Mouse (Mus musculus): ENCODE results near the gene Chkb. TPM values are rescaled to one million over a fixed set of nuclear protein-coding genes. Genes with fewer than 3 reads are reported as not detected.

The Chkb gene
- 86.7 and 102 TPM in 2 replicates for polyA plus RNA-seq (2012; rRNA removed)

GRCm38 (mm10) chr15:89429352-89430221 is at the start of gene Chkb, which contains the start of the genes C730034F03Rik and Gm44502:
Gene Chkb, minus strand, starts transcription at chr15:89429908.
Gene C730034F03Rik, plus strand, starts transcription at chr15:89429589.
Gene Gm44502, minus strand, starts transcription at chr15:89429696.

GRCm38 (mm10) chr15:89477091-89477491 is 47.4 kb upstream of the Chkb start, which contains the start of gene Arsa:
Gene Arsa, minus strand, starts transcription at chr15:89477425.

GRCm38 (mm10) chr15:89453865-89454478 is 24.3 kb upstream of the Chkb start, which contains the start of gene Mapk8ip2:
Gene Mapk8ip2, plus strand, starts transcription at chr15:89453913.

GRCm38 (mm10) chr15:89425711-89426121 is 4.0 kb downstream of the Chkb start, which contains the start of gene Cpt1b:
Gene Cpt1b, minus strand, starts transcription at chr15:89425863.

GRCm38 (mm10) chr15:89410118-89410517 is 19.6 kb downstream of the Chkb start, which contains the start of gene Syce3:
Gene Syce3, minus strand, starts transcription at chr15:89410503.

GRCm38 (mm10) chr15:89384617-89385016 is 45.1 kb downstream of the Chkb start, which contains the start of gene Klhdc7b:
Gene Klhdc7b, plus strand, starts transcription at chr15:89384917.

GRCm38 (mm10) chr15:89378831-89379401 is 50.8 kb downstream of the Chkb start, which contains the start of gene Odf3b:
Gene Odf3b, minus strand, starts transcription at chr15:89379282.

GRCm38 (mm10) chr15:89376957-89377356 is 52.8 kb downstream of the Chkb start, which contains the start of gene Tymp:
Gene Tymp, minus strand, starts transcription at chr15:89377039.

Other genes starting within 250 kb of the Chkb start
- gene Plxnb2, start 249.1 kb downstream of the Chkb start, polyA plus RNA-seq (2012; rRNA removed) = 177 and 193 TPM in 2 replicates
- gene Dennd6b, start 233.4 kb downstream of the Chkb start, polyA plus RNA-seq (2012; rRNA removed) = 137 and 147 TPM in 2 replicates
- gene Ppp6r2, start 218.4 kb downstream of the Chkb start, polyA plus RNA-seq (2012; rRNA removed) = 132 and 154 TPM in 2 replicates
- gene Sbf1, start 114.6 kb downstream of the Chkb start, polyA plus RNA-seq (2012; rRNA removed) = 177 and 203 TPM in 2 replicates
- 0.04 and 0.06 TPM in 2 replicates for gene Adm2, start 107.2 kb downstream of the Chkb start, polyA plus RNA-seq (2012; rRNA removed)
- not detected in 2 replicates for gene Miox, start 95.5 kb downstream of the Chkb start, polyA plus RNA-seq (2012; rRNA removed)
- gene Lmf2, start 74.2 kb downstream of the Chkb start, polyA plus RNA-seq (2012; rRNA removed) = 28.3 and 34.0 TPM in 2 replicates
- gene Ncaph2, start 74.2 kb downstream of the Chkb start, polyA plus RNA-seq (2012; rRNA removed) = 118 and 120 TPM in 2 replicates
- gene Sco2, start 56.1 kb downstream of the Chkb start, polyA plus RNA-seq (2012; rRNA removed) = 26.9 and 27.1 TPM in 2 replicates
- 2.6 and 2.8 TPM in 2 replicates for gene Tymp, start 52.9 kb downstream of the Chkb start, polyA plus RNA-seq (2012; rRNA removed)
- 3.2 and 3.6 TPM in 2 replicates for gene Odf3b, start 50.6 kb downstream of the Chkb start, polyA plus RNA-seq (2012; rRNA removed)
- gene Klhdc7b, start 45.0 kb downstream of the Chkb start, polyA plus RNA-seq (2012; rRNA removed) = 0.01 TPM in 1 of 2 replicates, not detected in the other
- gene Syce3, start 19.4 kb downstream of the Chkb start, polyA plus RNA-seq (2012; rRNA removed) = not detected in 2 replicates
- 7.6 and 8.0 TPM in 2 replicates for gene Cpt1b, start 4.0 kb downstream of the Chkb start, polyA plus RNA-seq (2012; rRNA removed)
- 3.0 and 3.3 TPM in 2 replicates for gene C730034F03Rik, start 319 bp downstream of the Chkb start, polyA plus RNA-seq (2012; rRNA removed)
- gene Gm44502, start 212 bp downstream of the Chkb start, polyA plus RNA-seq (2012; rRNA removed) = 0.28 and 0.29 TPM in 2 replicates
- gene Mapk8ip2, start 24.0 kb upstream of the Chkb start, polyA plus RNA-seq (2012; rRNA removed) = 68.3 and 76.1 TPM in 2 replicates
- gene Arsa, start 47.5 kb upstream of the Chkb start, polyA plus RNA-seq (2012; rRNA removed) = 22.9 and 28.1 TPM in 2 replicates
- 25.9 and 30.0 TPM in 2 replicates for gene Shank3, start 69.7 kb upstream of the Chkb start, polyA plus RNA-seq (2012; rRNA removed)
- 7.3 and 8.0 TPM in 2 replicates for gene Acr, start 138.4 kb upstream of the Chkb start, polyA plus RNA-seq (2012; rRNA removed)
- gene Rabl2, start 162.0 kb upstream of the Chkb start, polyA plus RNA-seq (2012; rRNA removed) = 99.4 and 109 TPM in 2 replicates

Measured in central nervous system, embryonic 14 days (tissue).